Mouse (Mus musculus) right cerebral cortex, postnatal 25 days (tissue): Measurements from ENCODE around the gene Dera.

Experiments used
- DNase-seq: peaks from one replicate; pipeline ENCODE4 v3.0.0; 2022

Gene Dera

GRCm38 (mm10) chr6:137808706-137809105 lies 54.4 kb downstream of the Dera start:
- DNase-seq, result no peak

- no peak for DNase-seq
Measured at GRCm38 (mm10) chr6:137810136-137810535, 55.8 kb downstream of the Dera start.

DNA sequence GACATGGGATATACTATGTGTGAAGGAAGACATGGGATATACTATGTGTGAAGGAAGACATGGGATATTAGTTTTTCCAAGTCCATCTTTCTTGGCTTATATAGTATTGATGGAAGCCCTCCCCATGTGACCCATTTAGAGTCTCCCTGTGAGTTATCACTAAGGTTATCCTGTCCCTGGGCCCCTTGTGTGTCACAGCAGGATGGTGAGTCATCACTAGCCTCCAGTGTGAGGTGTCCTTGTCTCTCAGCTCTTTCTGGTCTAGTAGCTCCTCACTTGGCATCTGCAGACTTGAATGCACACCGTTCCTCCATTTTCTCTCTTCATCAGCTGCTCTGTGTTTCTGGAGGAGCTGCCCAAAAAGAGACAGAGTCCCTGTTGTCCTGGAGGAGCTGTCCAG lies 59.7 kb downstream of the Dera start:
- no peak for DNase-seq

GRCm38 (mm10) chr6:137816508-137816907 lies 62.2 kb downstream of the Dera start:
- no peak for DNase-seq

DNA sequence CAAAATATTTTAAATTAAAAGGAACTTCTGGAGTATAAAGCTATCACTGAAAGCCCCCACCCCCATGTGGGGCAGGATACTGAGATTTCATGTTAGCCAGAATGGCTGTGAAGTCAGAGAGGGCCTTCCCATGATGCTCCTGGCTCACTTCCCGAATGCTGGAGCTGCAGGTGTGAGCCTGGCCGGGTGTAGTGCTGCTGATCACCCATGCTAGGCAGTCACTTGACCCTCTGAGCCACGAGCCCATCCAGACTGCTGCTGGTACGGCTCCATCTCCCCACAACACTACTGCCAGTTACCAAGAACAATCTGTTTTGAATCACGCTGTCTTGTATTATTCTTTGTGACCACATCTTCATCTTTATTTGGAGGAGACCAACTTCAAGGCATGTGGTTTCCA lies 68.2 kb downstream of the Dera start:
- DNase-seq, result no peak

DNA sequence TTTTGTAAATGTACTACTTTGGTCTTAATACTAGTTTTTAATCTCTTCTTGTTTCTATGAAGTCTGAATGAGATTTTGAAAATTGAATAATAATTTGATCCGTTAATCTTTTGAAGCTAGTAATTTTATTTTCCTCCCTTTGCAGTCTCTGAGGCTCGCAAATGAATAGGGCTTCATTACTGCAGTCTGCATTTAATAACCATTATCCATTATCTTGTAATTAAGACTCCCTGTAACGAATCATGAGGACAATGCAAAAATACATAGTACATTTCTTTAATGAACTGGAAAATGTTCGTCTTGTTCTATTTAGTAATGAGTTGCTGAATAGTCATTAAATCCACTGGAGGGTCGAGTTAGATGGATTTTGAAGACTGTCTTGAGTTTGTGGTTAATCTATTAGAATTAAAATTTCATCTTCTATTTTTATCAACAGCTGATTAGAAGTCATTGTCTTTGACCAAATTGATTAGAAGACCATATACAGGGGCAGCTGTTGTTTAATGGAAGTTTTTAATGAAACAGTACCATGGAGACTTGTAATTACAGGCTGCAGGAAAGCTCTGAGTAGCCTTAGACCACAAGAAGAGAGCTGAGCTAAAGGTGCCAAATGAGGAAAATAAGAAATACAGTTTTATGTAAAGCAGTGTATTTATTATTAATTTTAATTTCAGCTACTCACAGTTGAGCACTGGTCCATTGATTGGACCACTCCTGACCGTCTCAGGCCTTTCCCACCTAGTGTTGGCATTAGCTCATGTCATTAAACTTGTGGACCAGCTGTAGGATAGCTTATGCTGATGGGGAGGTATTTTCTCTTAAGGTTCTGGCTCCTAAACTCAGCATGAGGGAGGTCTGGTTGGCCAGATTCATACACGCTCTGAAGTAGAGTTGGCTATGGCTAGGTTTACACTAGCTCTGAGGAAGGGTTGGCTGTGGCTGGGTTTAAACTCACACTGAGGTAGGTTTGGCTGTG lies 70.0 kb downstream of the Dera start:
- DNase-seq, result no peak

GRCm38 (mm10) chr6:137825022-137825613 lies 70.8 kb downstream of the Dera start:
- no peak for DNase-seq

- no peak for DNase-seq
Measured at GRCm38 (mm10) chr6:137829056-137829776, 74.9 kb downstream of the Dera start.

- no peak for DNase-seq
Measured at GRCm38 (mm10) chr6:137836799-137837198, 82.5 kb downstream of the Dera start.

DNA sequence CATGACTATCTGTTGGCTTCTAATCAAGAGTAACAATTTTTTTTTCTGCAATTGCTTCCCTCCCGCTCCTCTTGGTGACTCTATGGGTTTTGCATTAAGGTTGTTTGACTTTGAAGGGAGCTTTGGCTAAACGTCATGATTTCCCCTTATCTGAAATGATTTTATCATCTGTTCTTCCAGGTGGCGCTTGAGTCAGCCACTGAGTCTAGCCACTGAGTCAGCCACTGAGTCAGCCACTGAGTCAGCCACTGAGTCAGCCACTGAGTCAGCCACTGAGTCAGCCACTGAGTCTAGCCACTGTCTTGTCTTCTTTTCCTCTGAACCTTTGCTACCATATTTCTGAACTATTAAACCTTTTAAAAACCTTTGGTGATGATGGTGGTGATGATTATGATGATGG lies 89.0 kb downstream of the Dera start:
- DNase-seq, result peak; percentile 12

DNA sequence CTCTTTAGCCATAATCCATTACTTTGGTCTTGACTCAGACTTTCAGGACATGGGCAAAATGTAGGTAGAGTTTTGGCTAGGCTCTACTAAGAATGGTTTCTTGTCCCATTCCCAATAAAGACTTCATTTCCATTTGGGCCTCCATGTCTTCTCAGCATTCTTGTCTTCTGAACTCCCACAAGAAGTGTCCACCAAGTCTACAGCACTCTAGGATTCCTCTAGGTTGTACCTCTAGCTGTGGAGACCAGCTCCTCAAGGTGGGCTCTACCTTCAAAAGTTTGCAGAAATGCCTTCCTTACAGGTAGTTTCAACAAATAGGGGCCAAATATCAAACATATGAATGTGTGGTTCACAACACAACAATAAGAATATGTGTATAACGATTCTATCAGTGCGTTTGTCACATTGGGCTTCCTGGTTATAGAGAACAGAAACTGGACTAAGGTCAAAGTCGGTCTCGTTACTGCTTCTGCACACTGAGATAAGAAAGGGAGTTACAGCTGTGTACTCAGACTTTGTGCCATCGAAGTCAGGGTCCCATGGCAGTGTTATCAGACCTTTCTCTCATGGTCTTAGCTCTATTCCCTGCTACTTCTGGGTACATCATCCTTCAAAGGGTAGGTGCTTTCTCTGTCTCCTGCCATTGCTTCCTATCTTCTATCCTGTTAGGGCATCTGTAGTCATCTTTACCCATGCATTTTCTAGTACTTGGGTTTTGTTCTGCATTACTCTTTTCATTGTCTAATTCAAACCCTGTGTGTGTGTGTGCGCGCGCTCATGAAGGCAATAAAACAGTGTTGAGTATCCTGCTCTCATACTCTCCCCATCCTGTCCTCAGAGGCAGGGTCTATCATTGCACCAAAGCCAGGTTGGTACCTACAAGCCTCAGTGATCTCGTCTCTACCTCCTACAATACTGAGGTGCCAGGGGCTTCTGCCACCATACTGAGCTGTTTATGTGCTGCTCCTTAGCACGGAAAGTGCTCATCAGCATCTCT lies 103.2 kb downstream of the Dera start:
- no peak for DNase-seq

- DNase-seq, result no peak
Measured at GRCm38 (mm10) chr6:137869903-137870580, 115.7 kb downstream of the Dera start.

DNA sequence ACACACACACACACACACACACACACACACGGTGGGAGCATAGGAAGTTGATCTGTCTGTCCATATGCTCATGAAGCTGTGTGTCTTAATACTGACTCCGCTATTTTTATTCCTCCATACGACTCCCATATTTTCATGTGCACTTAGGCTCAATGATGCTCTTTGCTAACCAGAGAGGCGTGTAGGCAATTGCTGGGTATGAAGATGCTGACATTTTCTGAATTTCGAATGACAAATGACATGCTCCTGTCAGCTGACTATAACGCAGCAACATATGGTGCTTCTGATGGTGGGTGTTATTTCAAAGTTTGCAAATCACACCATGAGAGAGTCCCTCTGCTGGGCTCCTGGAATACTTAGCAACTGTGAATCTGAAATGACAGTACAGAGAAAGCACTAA lies 116.3 kb downstream of the Dera start:
- peak; percentile 38 for DNase-seq

DNA sequence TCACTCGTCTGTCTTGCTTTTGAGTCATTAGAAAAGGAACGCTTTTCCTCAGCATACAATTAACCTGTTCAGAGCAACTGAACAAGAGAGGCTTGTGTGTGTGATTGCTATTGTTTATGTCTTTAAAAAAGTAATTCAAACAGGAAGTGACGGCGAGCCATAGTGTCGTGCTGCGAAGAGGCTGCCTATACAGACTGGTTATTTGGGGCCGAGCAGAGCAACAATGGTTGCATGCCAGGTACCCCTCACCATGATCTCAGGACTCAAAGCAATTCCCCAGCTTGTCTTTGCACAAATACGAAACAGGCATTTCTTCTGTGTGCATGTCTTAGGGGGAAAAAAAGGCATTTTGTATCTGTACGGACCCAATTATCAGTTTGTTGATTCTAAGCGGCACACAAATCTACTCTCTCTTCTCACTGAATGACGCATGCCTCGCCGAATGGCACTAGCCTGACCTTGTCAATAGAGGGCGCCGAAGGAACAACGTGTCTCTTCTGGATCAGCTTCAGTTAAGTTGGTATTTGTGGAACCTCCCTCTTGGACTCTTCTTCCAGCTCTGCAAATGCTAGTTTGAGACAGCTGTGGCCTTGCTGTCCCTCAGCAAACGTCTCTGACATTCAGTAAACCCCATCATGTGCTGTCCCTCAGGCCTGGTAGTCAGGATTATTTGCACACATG lies 117.8 kb downstream of the Dera start:
- DNase-seq, result peak; percentile 50

DNA sequence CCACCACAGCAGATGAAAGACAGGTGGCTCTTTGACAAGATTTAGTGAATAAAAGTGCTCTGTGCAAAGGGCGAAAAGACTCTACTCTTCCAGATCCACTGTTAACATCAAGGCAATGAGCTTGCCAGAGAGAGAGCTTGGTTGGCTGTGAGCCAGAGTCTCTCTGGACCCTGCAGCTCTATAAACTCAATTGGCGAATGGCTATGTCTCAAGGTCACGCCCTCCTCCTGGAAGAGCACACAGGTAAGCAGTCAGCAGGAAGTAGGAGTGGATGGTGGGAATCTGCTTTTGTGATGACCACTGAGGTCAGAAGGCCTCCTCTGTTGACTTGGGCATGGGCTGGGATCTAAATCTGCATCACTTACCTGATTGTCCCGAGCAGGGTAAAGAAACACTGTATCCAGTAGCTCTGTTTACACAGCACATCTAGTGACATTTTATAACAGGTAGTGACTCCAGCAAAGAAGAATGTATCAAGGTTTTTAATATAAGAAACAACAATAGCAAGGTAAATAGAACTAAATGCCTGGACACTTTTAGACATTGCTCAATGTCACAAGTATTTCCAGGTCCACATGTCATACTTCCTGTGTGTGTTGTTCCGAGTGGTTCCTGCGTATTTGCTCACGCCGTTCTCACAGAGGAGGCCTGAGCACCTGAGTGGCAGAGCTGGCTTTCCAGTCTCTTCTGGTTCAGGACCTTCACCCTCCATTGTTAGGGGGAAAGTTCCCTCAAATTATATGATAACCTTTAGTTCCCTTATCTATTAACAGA lies 120.3 kb downstream of the Dera start:
- no peak for DNase-seq

- DNase-seq, result no peak
Measured at GRCm38 (mm10) chr6:137885644-137886043, 131.3 kb downstream of the Dera start.

DNA sequence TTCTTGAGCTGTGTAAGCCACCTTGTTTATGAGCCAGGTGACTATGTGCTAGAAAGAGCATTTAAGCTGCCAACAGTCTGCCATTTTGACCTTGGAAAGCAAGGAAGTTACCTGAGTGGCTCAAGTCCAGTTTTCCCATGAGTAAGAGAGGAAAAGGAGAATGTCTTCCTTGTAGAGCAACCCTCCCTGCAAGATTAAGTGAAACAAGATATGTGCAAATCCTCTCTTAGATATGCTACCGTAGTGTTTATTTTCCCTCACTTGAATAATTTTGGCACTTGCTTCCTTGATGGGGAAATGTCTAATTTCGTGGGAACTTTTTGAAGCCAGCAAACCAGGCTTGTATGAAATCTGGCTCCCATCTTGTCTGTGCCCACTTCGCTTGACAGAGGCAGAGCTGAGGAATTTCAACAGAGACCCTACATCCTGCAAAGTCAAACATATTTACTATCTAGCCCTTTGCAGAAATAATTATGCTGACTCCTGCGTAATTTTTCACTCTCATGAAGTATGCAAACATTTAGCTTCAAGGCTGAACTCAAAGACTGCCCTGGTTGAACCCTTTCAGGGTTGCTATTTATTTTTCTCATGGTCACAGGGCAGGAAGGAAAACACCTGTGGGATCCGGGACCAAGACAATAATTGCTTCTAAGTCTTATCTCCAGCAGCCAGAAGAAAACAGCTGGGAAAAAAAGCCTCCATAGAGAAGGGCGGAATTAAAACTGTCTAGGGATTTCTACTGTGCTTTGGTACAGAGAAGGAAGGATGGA lies 132.0 kb downstream of the Dera start:
- DNase-seq, result no peak

GRCm38 (mm10) chr6:137887258-137887657 lies 132.9 kb downstream of the Dera start:
- no peak for DNase-seq

DNA sequence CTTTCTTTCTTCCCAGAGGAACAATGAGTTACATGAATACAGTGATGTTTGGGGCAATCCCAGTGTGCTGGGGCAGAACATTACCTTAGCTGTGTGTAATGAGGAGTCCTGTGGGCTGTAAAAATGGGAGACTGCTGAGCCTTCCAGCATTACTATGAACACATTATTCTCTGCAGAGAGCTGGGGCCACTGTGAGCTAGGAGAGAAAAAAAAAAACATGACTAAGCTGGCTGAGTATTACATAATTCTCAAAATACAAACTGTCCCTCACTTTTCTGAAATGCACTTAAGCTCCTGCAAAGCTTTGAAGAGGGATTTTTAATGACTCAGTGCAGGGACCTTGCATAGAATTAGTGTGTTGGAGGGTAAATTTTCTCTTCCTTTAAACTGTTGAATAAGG lies 143.3 kb downstream of the Dera start:
- DNase-seq, result no peak

DNA sequence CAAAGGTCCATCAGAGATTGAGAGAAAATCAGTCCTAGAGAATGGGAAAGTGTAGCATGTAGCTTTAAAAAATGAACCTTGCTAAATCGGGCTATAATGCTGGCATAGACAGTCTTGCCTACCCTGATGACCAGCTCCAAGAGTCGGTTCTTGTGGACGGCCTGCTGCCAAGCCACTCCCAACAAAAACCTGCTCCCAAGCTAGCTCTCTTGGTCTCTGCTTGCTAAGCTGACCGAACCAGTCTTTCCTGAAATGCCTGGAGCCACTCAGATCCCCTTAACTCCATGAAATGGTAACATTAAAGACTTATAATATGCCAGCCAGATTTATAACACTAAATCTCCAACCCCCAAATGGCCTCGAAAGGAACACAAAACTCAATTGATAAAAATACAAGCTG lies 146.9 kb downstream of the Dera start:
- no peak for DNase-seq
